Mouse (Mus musculus) brain, adult 10 weeks (tissue): ENCODE measurements around the gene Mmp12. TPM values are rescaled to one million over a fixed set of nuclear protein-coding genes. Genes with fewer than 3 reads are reported as not detected.

ENCODE experiments used
- polyA plus RNA-seq: library from polyadenylated mRNA; stranded (reverse); fragments of 350-450 nt; fragmentation: Illumina TruSeq; extraction: RNeasy Lipid Tissue Mini Kit (QIAGEN cat#74804); gene quantifications from one replicate; pipeline ENCODE4 v1.2.3, GENCODE M21; 2015; ENCODE audit warnings: low read depth, low replicate concordance

Gene Mmp12
- not detected for polyA plus RNA-seq

DNA sequence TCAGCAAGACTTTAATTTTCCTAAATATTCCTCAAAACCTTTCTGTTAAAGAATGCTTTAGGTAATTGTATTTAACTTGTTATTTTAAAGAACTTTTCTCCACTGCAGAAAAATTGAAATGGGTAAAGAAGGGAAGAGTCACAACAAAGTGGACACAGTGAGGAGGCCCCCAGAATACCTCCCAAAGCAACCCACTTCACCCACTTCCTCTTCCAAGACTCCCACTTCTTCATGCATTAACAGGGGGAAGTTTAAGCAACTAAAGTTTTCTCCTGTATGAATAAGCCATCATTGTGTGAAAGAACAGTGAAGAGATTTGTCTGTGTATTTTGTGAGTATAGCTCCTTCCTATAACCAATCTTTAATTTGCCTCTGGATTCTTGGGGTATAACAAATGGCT, at the start of gene Mmp12:
Gene Mmp12, plus strand, starts transcription at position 275 of the 400 bp plus-strand sequence.

DNA sequence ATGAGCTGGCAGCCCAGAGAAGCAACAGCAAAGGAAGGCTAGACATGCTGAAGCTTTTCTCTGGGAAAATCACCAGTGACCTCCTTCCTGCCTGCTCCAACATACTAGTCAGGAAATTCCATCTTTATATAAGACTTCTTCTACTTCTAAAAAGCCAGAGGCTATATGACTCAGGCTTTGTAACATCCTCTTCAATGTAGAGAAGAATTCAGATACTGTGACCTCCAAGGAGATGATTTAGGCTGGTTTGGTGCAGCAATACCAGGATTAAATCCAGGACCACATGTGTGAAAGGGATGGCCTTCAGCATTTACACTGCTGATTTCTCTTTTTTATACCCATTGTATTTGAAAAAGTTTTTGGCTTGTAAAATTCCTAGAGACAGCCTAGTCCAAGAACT, 43.8 kb downstream of the Mmp12 start, which contains the start of gene Mmp1b:
Gene Mmp1b, minus strand, starts transcription at position 101 of the 400 bp plus-strand sequence.

Other genes starting within 250 kb of the Mmp12 start
- gene Dync2h1, start 159.9 kb upstream of the Mmp12 start, polyA plus RNA-seq: 9.3 TPM
- gene Dcun1d5, start 159.9 kb upstream of the Mmp12 start, polyA plus RNA-seq: 73.0 TPM
- not detected for gene Mmp13, start 71.9 kb upstream of the Mmp12 start, polyA plus RNA-seq
- gene Mmp1b, start 43.7 kb downstream of the Mmp12 start, polyA plus RNA-seq: not detected
- not detected for gene Mmp3, start 101.4 kb downstream of the Mmp12 start, polyA plus RNA-seq
- gene Mmp10, start 158.0 kb downstream of the Mmp12 start, polyA plus RNA-seq: not detected
- not detected for gene Mmp8, start 214.1 kb downstream of the Mmp12 start, polyA plus RNA-seq
- not detected for gene Mmp27, start 227.0 kb downstream of the Mmp12 start, polyA plus RNA-seq